Mouse (Mus musculus) cerebellum, adult 2 months (tissue): ENCODE measurements around the gene Tlr9.

Experiments used
- CTCF ChIP-seq: fragments of 200-500 bp; IDR thresholded peaks from 2 replicates; pipeline ENCODE4 v1.5.1; 2011; ENCODE audit warnings: low read depth, mild to moderate bottlenecking, control low read depth, low read length, moderate library complexity, borderline replicate concordance; ENCODE audit not compliant: insufficient read depth
- POLR2A ChIP-seq: fragments of 200-500 bp; IDR thresholded peaks from 2 replicates; pipeline ENCODE4 v1.6.1; 2011; ENCODE audit warnings: low read length, control low read depth, borderline replicate concordance; ENCODE audit not compliant: insufficient read depth

- TF ChIP-seq POLR2A = no peak
- no peak for TF ChIP-seq CTCF
Observed at GRCm38 (mm10) chr9:106201895-106202294, 20.5 kb upstream of the Tlr9 start.
